Mouse (Mus musculus) frontal cortex, postnatal 10 days (tissue): Measurements from ENCODE around the gene Adam12.

ENCODE experiments used
- DNase-seq, 2 experiments: peaks; one replicate each; pipeline ENCODE4 v3.0.0; 2022; ENCODE audit warnings: low spot score in 2 of 2, mixed read lengths in 1 of 2

Gene Adam12

GRCm38 (mm10) chr7:134231378-134232346 is at the start of gene Adam12:
Adam12 (minus strand) TSS chr7:134232146.
- DNase-seq: no peak

- DNase-seq: no peak
These were observed 41.0 kb upstream of the Adam12 start for GRCm38 (mm10) chr7:134272956-134273355.

- DNase-seq: no peak
These were observed 40.5 kb upstream of the Adam12 start for GRCm38 (mm10) chr7:134272421-134272820.

GRCm38 (mm10) chr7:134265783-134266182 is 33.8 kb upstream of the Adam12 start:
- DNase-seq: no peak

GRCm38 (mm10) chr7:134263146-134263906 is 31.4 kb upstream of the Adam12 start:
- peak in 1 of 2 experiments; percentile 47 for DNase-seq

GRCm38 (mm10) chr7:134261003-134261701 is 29.2 kb upstream of the Adam12 start:
- DNase-seq: no peak

GRCm38 (mm10) chr7:134250273-134250870 is 18.4 kb upstream of the Adam12 start:
- DNase-seq: no peak

- no peak for DNase-seq
These were observed 16.1 kb upstream of the Adam12 start for GRCm38 (mm10) chr7:134248041-134248440.

GRCm38 (mm10) chr7:134246624-134247023 is 14.7 kb upstream of the Adam12 start:
- DNase-seq: no peak

GRCm38 (mm10) chr7:134242773-134243172 is 10.8 kb upstream of the Adam12 start:
- DNase-seq: no peak

- DNase-seq: no peak
These were observed 9.3 kb upstream of the Adam12 start for GRCm38 (mm10) chr7:134241212-134241611.

- no peak for DNase-seq
These were observed 8.6 kb upstream of the Adam12 start for GRCm38 (mm10) chr7:134240579-134240978.

- DNase-seq: no peak
These were observed 6.9 kb upstream of the Adam12 start for GRCm38 (mm10) chr7:134238863-134239262.

- no peak for DNase-seq
These were observed 5.4 kb upstream of the Adam12 start for GRCm38 (mm10) chr7:134237356-134237755.

- no peak for DNase-seq
These were observed 4.8 kb upstream of the Adam12 start for GRCm38 (mm10) chr7:134236727-134237126.

- DNase-seq: no peak
These were observed 3.6 kb upstream of the Adam12 start for GRCm38 (mm10) chr7:134235552-134235951.

GRCm38 (mm10) chr7:134230708-134231107 is 1.2 kb downstream of the Adam12 start:
- no peak for DNase-seq

- no peak for DNase-seq
These were observed 2.0 kb downstream of the Adam12 start for GRCm38 (mm10) chr7:134229899-134230298.

- no peak for DNase-seq
These were observed 4.0 kb downstream of the Adam12 start for GRCm38 (mm10) chr7:134227773-134228455.

GRCm38 (mm10) chr7:134227101-134227500 is 4.8 kb downstream of the Adam12 start:
- no peak for DNase-seq

GRCm38 (mm10) chr7:134226231-134226630 is 5.7 kb downstream of the Adam12 start:
- no peak for DNase-seq
